Mouse (Mus musculus) kidney, adult 2 months (tissue): ENCODE measurements around the gene Wfdc10.

Experiments used
- CTCF ChIP-seq: fragments of 200-500 bp; conservative IDR thresholded peaks from 2 replicates; pipeline ENCODE4 v1.5.1; 2011; ENCODE audit warnings: low read depth, mild to moderate bottlenecking, control low read depth, low read length, moderate library complexity, mixed read lengths; ENCODE audit not compliant: insufficient read depth, insufficient read length
- POLR2A ChIP-seq: fragments of 200-500 bp; IDR thresholded peaks from one replicate; pipeline ENCODE4 v1.6.1; 2011; ENCODE audit warnings: low read depth, low read length, control low read depth

DNA sequence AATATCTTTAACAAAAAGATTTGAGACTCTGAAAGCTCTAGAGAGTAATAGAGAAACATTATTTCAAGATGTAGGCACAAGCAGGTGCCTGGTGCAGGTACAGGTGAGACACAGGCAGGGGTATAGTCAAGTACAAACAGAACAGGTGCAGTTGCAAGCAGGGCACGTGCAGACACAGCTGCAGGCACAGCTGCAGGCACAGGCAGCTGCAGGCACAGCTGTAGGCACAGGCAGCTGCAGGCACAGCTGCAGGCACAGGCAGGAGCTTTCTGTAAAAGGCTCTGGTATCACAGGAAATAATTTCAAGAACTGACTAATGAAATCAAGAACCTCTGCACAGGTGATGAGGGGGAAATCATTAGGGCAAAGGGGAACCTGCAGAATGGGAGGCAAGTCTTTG lies 15.1 kb downstream of the Wfdc10 start:
- TF ChIP-seq CTCF: no peak
- TF ChIP-seq POLR2A: no peak
